Mouse (Mus musculus) midbrain, postnatal 0 days (tissue): Measurements from ENCODE around the gene Cfap45. TPM values are rescaled to one million over a fixed set of nuclear protein-coding genes. Genes with fewer than 3 reads are reported as not detected.

Source experiments
- ATAC-seq: fragments of 200-750 bp; cut with Nextera tagmentation; 2 replicates; pipeline ENCODE4 v1.8.0; 2017; ENCODE audit warnings: moderate number of reproducible peaks, mild to moderate bottlenecking, moderate TSS enrichment, moderate library complexity; ENCODE audit not compliant: low FRiP score
- DNase-seq: peaks from one replicate; pipeline ENCODE4 v3.0.0-alpha.2; 2015; ENCODE audit warnings: low spot score
- H3K27ac ChIP-seq: fragments of 300-500 bp; sonication (generic); 2 replicates; pipeline ENCODE4 v1.5.1; 2014; ENCODE audit warnings: low read depth, mild to moderate bottlenecking, low read length, mixed read lengths
- H3K27me3 ChIP-seq: fragments of 300-500 bp; sonication (generic); 2 replicates; pipeline ENCODE4 v1.6.1; 2014; ENCODE audit warnings: low read length, control low read depth, mixed read lengths; ENCODE audit not compliant: insufficient read depth
- H3K36me3 ChIP-seq: fragments of 300-500 bp; sonication (generic); 2 replicates; pipeline ENCODE4 v1.6.1; 2014; ENCODE audit warnings: low read length, control low read depth, mixed read lengths; ENCODE audit not compliant: insufficient read depth
- H3K4me1 ChIP-seq: fragments of 300-500 bp; sonication (generic); 2 replicates; pipeline ENCODE4 v1.6.1; 2014; ENCODE audit warnings: mild to moderate bottlenecking, control low read depth, antibody characterized with exemption, low read length, mixed read lengths; ENCODE audit not compliant: insufficient read depth
- H3K4me2 ChIP-seq: fragments of 300-500 bp; sonication (generic); 2 replicates; pipeline ENCODE4 v1.6.1; 2014; ENCODE audit warnings: low read depth, mild to moderate bottlenecking, low read length, mixed read lengths; ENCODE audit not compliant: poor library complexity, severe bottlenecking
- H3K4me3 ChIP-seq: fragments of 300-500 bp; sonication (generic); 2 replicates; pipeline ENCODE4 v1.5.1; 2014; ENCODE audit warnings: low read depth, mild to moderate bottlenecking, low read length, moderate library complexity
- H3K9ac ChIP-seq: fragments of 300-500 bp; sonication (generic); replicated peaks from 2 replicates; pipeline ENCODE4 v1.6.1; 2014; ENCODE audit warnings: mild to moderate bottlenecking, low read length, moderate library complexity, mixed read lengths; ENCODE audit not compliant: poor library complexity, severe bottlenecking
- H3K9me3 ChIP-seq: fragments of 300-500 bp; sonication (generic); 2 replicates; pipeline ENCODE4 v1.6.1; 2016; ENCODE audit warnings: low read length, control low read depth
- CTCF ChIP-seq: IDR thresholded peaks from 2 replicates; pipeline ENCODE4 v1.5.1; 2016; ENCODE audit warnings: antibody characterized with exemption, mild to moderate bottlenecking
- WGBS: fragments of 180-500 bp; shearing (Covaris S2); extraction: QIAGEN DNeasy Blood & Tissue Kit; methylation state at CpG from one replicate; pipeline ENCODE4 v1.1.7; 2014; 5-methylcytosine and 5-hydroxymethylcytosine counted together
- polyA plus RNA-seq: library from polyadenylated mRNA; unstranded; fragments of >200 nt; fragmentation: Nextera tagmentation; extraction: Ambion mirVana; gene quantifications from 2 replicates; pipeline ENCODE4 v1.2.1, GENCODE M21; 2015
- total RNA-seq: library from RNA; depleted of rRNA; stranded (reverse); fragments of >200 nt; gene quantifications from 2 replicates; pipeline ENCODE4 v1.2.3, GENCODE M21; 2014

The Cfap45 gene
- total and polyA plus RNA-seq, 2 experiments from 2014 or later = 3.1 to 5.4 TPM

- Histone ChIP-seq H3K27me3 (no peaks in the 10 kb centered on the region), H3K4me1 (no peaks in the 10 kb centered on the region; the same call in 1 of the 2 replicates), H3K27ac (no peak overlapping the region), H3K4me2 (no peak overlapping the region), H3K4me3 (no peak overlapping the region), H3K9ac (no peak overlapping the region), H3K9me3 (no peaks in the 10 kb centered on the region; the same call in 1 of the 2 replicates), H3K36me3 (no peaks in the 10 kb centered on the region)
- no peak for TF ChIP-seq CTCF
- DNase-seq (no peak), ATAC-seq (no peak)
- WGBS = 63% methylated on average over 1 of the region's 1 CpGs
Observed at GRCm38 (mm10) chr1:172515396-172515795, 5.2 kb upstream of the Cfap45 start.

- Histone ChIP-seq H3K36me3 (no peaks in the 10 kb centered on the region), H3K9ac (no peak overlapping the region), H3K4me1 (no peaks in the 10 kb centered on the region; the same call in 1 of the 2 replicates), H3K27ac (no peak overlapping the region), H3K4me2 (no peak overlapping the region), H3K27me3 (no peaks in the 10 kb centered on the region), H3K9me3 (no peaks in the 10 kb centered on the region; the same call in 1 of the 2 replicates), H3K4me3 (no peak overlapping the region)
- ATAC-seq (no peak), DNase-seq (no peak)
- peak; percentile 64 for TF ChIP-seq CTCF
- 76% methylated on average over 4 of the region's 4 CpGs for WGBS
Observed at GRCm38 (mm10) chr1:172518013-172518412, 2.6 kb upstream of the Cfap45 start.

GRCm38 (mm10) chr1:172519644-172520043 is 957 bp upstream of the Cfap45 start:
- no peaks in the 10 kb centered on the region; the same call in 1 of the 2 replicates for H3K4me1 ChIP-seq
- H3K36me3 ChIP-seq = no peaks in the 10 kb centered on the region
- no peaks in the 10 kb centered on the region for H3K27me3 ChIP-seq
- no peak for DNase-seq
- no peak overlapping the region for H3K9ac ChIP-seq
- no peaks in the 10 kb centered on the region; the same call in 1 of the 2 replicates for H3K9me3 ChIP-seq
- 68% methylated on average over 6 of the region's 6 CpGs for WGBS
- no peak for ATAC-seq
- H3K27ac ChIP-seq = no peak overlapping the region
- no peak overlapping the region for H3K4me3 ChIP-seq
- TF ChIP-seq CTCF = no peak
- H3K4me2 ChIP-seq = no peak overlapping the region

GRCm38 (mm10) chr1:172522524-172522923 is 1.9 kb downstream of the Cfap45 start:
- H3K4me3 ChIP-seq = no peak overlapping the region
- no peak overlapping the region for H3K9ac ChIP-seq
- H3K9me3 ChIP-seq = no peaks in the 10 kb centered on the region; the same call in 1 of the 2 replicates
- no peak for ATAC-seq
- TF ChIP-seq CTCF = no peak
- H3K4me2 ChIP-seq = no peak overlapping the region
- H3K36me3 ChIP-seq = no peaks in the 10 kb centered on the region
- H3K4me1 ChIP-seq = no peaks in the 10 kb centered on the region; the same call in 1 of the 2 replicates
- 68% methylated on average over 7 of the region's 7 CpGs for WGBS
- H3K27ac ChIP-seq = no peak overlapping the region
- no peak for DNase-seq
- no peaks in the 10 kb centered on the region for H3K27me3 ChIP-seq

GRCm38 (mm10) chr1:172523699-172524101 is 3.1 kb downstream of the Cfap45 start:
- Histone ChIP-seq H3K27ac (no peak overlapping the region), H3K4me3 (no peak overlapping the region), H3K36me3 (no peaks in the 10 kb centered on the region), H3K27me3 (no peaks in the 10 kb centered on the region), H3K9ac (no peak overlapping the region), H3K4me1 (no peaks in the 10 kb centered on the region; the same call in 1 of the 2 replicates), H3K4me2 (no peak overlapping the region), H3K9me3 (no peaks in the 10 kb centered on the region)
- WGBS = 63% methylated on average over 12 of the region's 12 CpGs
- DNase-seq (no peak), ATAC-seq (no peak)
- no peak for TF ChIP-seq CTCF

GRCm38 (mm10) chr1:172525027-172525764 is 4.6 kb downstream of the Cfap45 start:
- Histone ChIP-seq H3K4me1 (no peaks in the 10 kb centered on the region), H3K36me3 (no peaks in the 10 kb centered on the region), H3K9ac (no peak overlapping the region), H3K4me3 (no peak overlapping the region), H3K4me2 (no peak overlapping the region), H3K27me3 (no peaks in the 10 kb centered on the region), H3K9me3 (no peaks in the 10 kb centered on the region), H3K27ac (no peak overlapping the region)
- 44% methylated on average over 15 of the region's 15 CpGs for WGBS
- DNase-seq (no peak), ATAC-seq (no peak)
- TF ChIP-seq CTCF = peak; percentile 48
